Mouse (Mus musculus): ENCODE data around the gene Gm13030.
"Not testable (repeated sequence)": the region's sequence is repeated elsewhere in the genome, so short reads cannot be mapped to it uniquely, and the experiment has no call there.

The Gm13030 gene

GRCm38 (mm10) chr4:138865991-138866390 lies 7.8 kb downstream of the Gm13030 start:
- no peak for DNase-seq (ENCODE audit: low spot score in 2 of 2)

GRCm38 (mm10) chr4:138865092-138865491 lies 8.7 kb downstream of the Gm13030 start:
- no peak for DNase-seq (ENCODE audit: low spot score in 2 of 2)

- peak in 1 of 2 experiments; percentile 31 for DNase-seq (ENCODE audit: low spot score in 2 of 2)
Observed at GRCm38 (mm10) chr4:138863344-138863998, 10.3 kb downstream of the Gm13030 start, which contains the start of gene Pla2g5. Gene Pla2g5 (minus strand): TSS chr4:138863482.

GRCm38 (mm10) chr4:138859728-138860127 lies 14.0 kb downstream of the Gm13030 start:
- DNase-seq (ENCODE audit: low spot score in 2 of 2) = peak in 1 of 2 experiments; percentile 73

GRCm38 (mm10) chr4:138859245-138859644 lies 14.5 kb downstream of the Gm13030 start:
- DNase-seq (ENCODE audit: low spot score in 2 of 2) = no peak

GRCm38 (mm10) chr4:138858446-138858845 lies 15.3 kb downstream of the Gm13030 start:
- DNase-seq (ENCODE audit: low spot score in 2 of 2) = no peak

- DNase-seq (ENCODE audit: low spot score in 2 of 2) = no peak
Observed at GRCm38 (mm10) chr4:138857576-138857975, 16.2 kb downstream of the Gm13030 start.

- peak in 1 of 2 experiments; percentile 69 for DNase-seq (ENCODE audit: low spot score in 2 of 2)
Observed at GRCm38 (mm10) chr4:138856491-138856890, 17.3 kb downstream of the Gm13030 start.

GRCm38 (mm10) chr4:138855092-138855632 lies 18.6 kb downstream of the Gm13030 start:
- DNase-seq (ENCODE audit: low spot score in 2 of 2) = no peak

- no peak for DNase-seq (ENCODE audit: low spot score in 2 of 2)
Observed at GRCm38 (mm10) chr4:138852961-138853360, 20.8 kb downstream of the Gm13030 start.

GRCm38 (mm10) chr4:138851463-138851862 lies 22.3 kb downstream of the Gm13030 start:
- DNase-seq (ENCODE audit: low spot score in 2 of 2) = peak; percentile 53 to 72

- DNase-seq (ENCODE audit: low spot score in 2 of 2) = no peak
Observed at GRCm38 (mm10) chr4:138841386-138841785, 32.4 kb downstream of the Gm13030 start.

- DNase-seq (ENCODE audit: low spot score in 2 of 2) = no peak
Observed at GRCm38 (mm10) chr4:138840726-138841125, 33.0 kb downstream of the Gm13030 start.

GRCm38 (mm10) chr4:138839806-138840205 lies 34.0 kb downstream of the Gm13030 start:
- DNase-seq (ENCODE audit: low spot score in 2 of 2) = no peak

GRCm38 (mm10) chr4:138827147-138827546 lies 46.6 kb downstream of the Gm13030 start:
- no peak for DNase-seq (ENCODE audit: low spot score in 2 of 2)

- no peak for DNase-seq (ENCODE audit: low spot score in 2 of 2)
Observed at GRCm38 (mm10) chr4:138825751-138826567, 47.8 kb downstream of the Gm13030 start.

- DNase-seq (ENCODE audit: low spot score in 2 of 2) = no peak
Observed at GRCm38 (mm10) chr4:138824660-138825059, 49.1 kb downstream of the Gm13030 start.

- not testable (repeated sequence) for DNase-seq (ENCODE audit: low spot score in 2 of 2)
Observed at GRCm38 (mm10) chr4:138824161-138824560, 49.6 kb downstream of the Gm13030 start.

GRCm38 (mm10) chr4:138821036-138821435 lies 52.7 kb downstream of the Gm13030 start:
- DNase-seq (ENCODE audit: low spot score in 2 of 2) = no peak
